Mouse (Mus musculus): ENCODE data around the gene Slc38a1.
A peak's percentile ranks its signal among the peaks of the same experiment; 100 is the strongest.
"Not testable (repeated sequence)": the region's sequence is repeated elsewhere in the genome, so short reads cannot be mapped to it uniquely, and the experiment has no call there.

The Slc38a1 gene

DNA sequence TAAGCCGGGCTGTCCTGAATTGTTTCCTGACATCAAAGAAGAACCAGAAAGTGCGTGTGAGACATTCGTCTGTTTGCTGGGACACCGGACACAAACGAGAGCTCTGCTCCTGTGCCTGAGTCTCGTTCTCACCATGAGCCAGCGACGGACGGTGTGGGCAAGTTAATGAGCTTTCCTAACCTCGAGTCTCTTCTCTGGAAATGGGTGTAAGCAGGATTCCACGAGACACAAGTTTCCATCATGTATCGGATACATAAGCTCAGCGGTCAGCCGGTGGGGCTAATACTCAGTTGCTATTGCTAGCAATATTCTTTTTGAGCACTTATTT, 15.5 kb upstream of the Slc38a1 start:
- no peak for DNase-seq (ENCODE audit: low spot score in 2 of 2)

- DNase-seq (ENCODE audit: low spot score in 2 of 2) = no peak
Measured at GRCm38 (mm10) chr15:96657576-96658274, 15.0 kb upstream of the Slc38a1 start.

GRCm38 (mm10) chr15:96655514-96655913, 12.8 kb upstream of the Slc38a1 start:
- DNase-seq (ENCODE audit: low spot score in 2 of 2) = no peak

DNA sequence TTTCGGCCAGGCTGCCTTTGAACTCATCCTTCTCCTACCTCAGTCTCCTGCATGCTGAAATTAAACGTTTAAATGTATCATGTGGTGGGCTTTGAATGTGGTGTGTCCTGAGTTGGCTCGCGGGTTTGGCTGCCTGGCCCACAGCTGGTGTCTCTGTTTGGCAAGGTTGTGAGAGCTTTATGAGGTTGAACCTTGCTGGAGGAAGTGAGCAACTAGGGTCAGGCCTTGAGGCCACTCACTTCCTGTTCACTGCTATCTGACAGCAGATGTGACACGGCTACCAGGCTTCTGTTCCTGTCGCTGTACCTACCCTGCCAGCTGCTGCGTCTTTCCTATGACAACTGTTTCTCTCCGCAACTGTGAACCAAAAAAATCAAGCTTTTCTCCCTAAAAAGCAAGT, 12.0 kb upstream of the Slc38a1 start:
- no peak for DNase-seq (ENCODE audit: low spot score in 2 of 2)

GRCm38 (mm10) chr15:96653011-96653410, 10.3 kb upstream of the Slc38a1 start:
- DNase-seq (ENCODE audit: low spot score in 2 of 2) = no peak

DNA sequence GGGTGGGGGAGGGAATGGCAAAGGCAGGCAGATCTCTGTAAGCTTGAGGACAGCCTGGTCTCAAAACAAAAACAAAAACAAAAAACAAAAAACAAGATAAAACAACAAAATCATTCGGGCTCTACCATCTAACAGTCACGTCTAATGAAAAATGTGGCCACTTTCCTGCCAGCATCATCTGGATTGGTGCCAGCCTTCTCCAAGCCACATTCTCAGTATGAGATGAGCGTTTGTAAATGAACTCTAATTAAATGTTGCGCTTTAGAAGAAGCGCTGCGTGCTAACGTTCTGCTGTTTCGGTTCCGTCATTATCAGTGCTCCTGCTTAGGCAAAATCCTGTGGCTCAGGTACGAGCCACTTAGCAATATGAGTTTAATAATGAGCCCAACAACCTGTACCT, 9.8 kb upstream of the Slc38a1 start:
- no peak for DNase-seq (ENCODE audit: low spot score in 2 of 2)

- DNase-seq (ENCODE audit: low spot score in 2 of 2) = no peak
Measured at GRCm38 (mm10) chr15:96647376-96647775, 4.7 kb upstream of the Slc38a1 start.

DNA sequence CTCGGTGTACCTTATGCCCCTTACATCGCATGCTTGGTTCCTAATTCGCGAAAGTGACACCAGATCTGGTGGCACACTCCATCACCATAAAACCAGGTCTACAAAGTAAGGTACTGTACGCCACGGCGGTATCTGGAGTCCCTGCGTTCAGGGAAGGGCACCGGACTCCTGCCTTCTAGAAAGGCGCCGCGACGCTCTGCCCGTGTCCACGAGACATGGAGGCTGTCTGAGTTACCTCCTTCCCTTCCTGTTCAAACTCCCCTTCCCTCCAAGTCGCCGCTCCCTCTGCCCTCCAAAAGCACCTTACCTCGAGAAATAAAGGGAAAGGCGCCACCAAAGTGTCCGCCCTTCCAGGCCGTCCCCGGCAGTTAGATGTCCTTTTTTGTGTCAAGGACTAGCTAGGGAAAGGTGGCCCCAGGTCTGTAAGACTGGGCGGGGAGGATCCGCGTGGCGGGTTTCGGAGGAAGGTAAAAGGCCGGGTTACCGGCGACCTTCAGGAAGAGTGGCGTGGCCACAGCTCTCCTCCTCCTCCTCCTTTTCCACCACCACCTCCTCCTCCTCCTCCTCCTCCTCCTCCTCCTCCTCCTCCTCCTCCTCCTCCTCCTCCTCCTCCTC, 785 bp downstream of the Slc38a1 start:
- no peak for DNase-seq (ENCODE audit: low spot score in 2 of 2)

GRCm38 (mm10) chr15:96641111-96641820, 1.4 kb downstream of the Slc38a1 start:
- DNase-seq (ENCODE audit: low spot score in 2 of 2) = peak in 1 of 2 experiments; percentile 38

DNA sequence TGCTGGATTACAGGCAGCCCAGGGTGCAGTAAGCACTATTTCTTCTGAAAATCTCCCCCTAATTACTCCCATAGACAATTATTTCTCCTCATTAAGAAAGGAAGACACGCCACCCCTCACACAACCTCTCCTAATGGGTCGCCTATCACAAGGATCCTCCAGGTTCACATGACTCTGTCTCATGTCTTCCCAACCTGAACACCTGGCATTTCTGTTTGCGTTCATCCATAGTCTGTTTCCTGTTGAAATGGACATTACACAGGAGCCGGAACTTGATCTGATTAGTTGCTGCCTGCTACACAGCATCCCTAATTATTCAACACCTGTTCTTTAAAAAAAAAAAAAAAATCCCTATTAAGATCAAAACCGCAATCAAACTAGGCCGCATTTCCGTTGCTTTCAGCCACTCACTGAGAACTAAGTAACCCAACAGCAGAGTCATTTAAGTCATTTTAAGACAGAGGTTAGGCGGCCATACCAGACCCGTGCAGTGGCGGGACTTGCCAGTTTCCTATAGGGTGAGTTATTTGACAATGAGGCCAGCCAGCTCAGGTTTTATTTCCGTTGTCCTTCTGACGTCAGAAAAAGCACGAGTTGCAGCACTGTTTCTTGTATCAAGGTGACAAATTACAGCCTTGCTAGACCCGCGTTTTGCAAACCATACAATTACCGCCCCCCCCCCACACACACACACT, 2.3 kb downstream of the Slc38a1 start:
- DNase-seq (ENCODE audit: low spot score in 2 of 2) = no peak

- DNase-seq (ENCODE audit: low spot score in 2 of 2) = no peak
Measured at GRCm38 (mm10) chr15:96639630-96640029, 3.1 kb downstream of the Slc38a1 start.

GRCm38 (mm10) chr15:96638656-96639055, 4.1 kb downstream of the Slc38a1 start:
- no peak for DNase-seq (ENCODE audit: low spot score in 2 of 2)

- no peak for DNase-seq (ENCODE audit: low spot score in 2 of 2)
Measured at GRCm38 (mm10) chr15:96638173-96638572, 4.5 kb downstream of the Slc38a1 start.

- DNase-seq (ENCODE audit: low spot score in 2 of 2) = no peak
Measured at GRCm38 (mm10) chr15:96634670-96635405, 7.9 kb downstream of the Slc38a1 start.

DNA sequence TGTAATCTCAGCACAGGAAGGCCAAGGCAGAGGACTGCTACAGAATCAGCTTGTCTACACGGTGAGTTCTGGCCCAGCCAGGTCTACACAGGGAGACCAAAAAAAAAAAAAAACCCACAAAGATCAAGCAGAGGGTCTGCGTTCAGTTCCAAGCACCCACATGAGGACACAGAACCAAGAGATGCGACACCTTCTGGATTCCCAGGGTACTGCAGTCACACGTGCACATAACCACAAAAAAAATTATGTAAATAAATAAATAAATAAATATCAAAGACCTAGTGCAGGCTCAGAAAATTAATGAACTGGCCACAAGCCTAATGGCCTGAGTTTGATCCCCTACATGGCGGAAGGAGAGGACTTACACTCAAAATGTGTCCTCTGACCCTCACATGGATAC, 10.5 kb downstream of the Slc38a1 start:
- no peak for DNase-seq (ENCODE audit: low spot score in 2 of 2)

GRCm38 (mm10) chr15:96631107-96631718, 11.5 kb downstream of the Slc38a1 start:
- no peak for DNase-seq (ENCODE audit: low spot score in 2 of 2)

DNA sequence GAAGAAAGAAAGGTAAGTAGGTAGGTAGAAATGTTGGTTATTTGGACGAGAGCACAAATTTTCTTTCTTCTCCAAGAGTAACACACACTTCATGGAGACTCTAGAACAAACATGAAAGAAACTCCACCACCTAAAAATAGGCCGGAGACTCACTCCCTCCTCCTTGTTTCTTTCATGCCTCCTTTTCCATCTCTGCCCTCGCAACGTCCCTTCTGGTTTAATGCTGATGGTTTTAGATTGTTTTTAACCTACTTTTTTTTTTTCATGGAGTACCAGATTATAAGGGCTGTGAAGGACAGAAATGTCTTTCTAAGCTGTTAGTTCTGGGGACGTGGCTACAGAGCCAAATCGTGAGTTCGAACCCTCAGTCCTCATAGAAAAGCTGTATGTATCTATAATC, 14.5 kb downstream of the Slc38a1 start:
- DNase-seq (ENCODE audit: low spot score in 2 of 2) = no peak

- no peak for DNase-seq (ENCODE audit: low spot score in 2 of 2)
Measured at GRCm38 (mm10) chr15:96626871-96627270, 15.8 kb downstream of the Slc38a1 start.

DNA sequence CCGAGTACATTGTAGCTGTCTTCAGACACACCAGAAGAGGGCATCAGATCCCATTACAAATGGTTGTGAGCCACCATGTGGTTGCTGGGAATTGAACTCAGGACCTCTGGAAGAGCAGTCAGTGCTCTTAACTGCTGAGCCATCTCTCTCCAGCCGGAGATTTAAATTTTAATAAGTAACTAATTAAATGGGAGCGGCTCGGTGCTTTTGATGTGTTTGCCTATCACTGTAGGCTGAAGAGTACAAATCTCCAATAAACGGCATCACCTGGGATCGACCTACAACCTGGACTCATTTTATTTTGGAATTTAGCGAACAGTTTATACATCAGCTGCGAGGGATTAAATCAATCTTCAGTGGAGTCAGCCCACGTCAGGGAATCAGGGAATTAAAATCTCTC, 17.7 kb downstream of the Slc38a1 start:
- DNase-seq (ENCODE audit: low spot score in 2 of 2) = not testable (repeated sequence)

DNA sequence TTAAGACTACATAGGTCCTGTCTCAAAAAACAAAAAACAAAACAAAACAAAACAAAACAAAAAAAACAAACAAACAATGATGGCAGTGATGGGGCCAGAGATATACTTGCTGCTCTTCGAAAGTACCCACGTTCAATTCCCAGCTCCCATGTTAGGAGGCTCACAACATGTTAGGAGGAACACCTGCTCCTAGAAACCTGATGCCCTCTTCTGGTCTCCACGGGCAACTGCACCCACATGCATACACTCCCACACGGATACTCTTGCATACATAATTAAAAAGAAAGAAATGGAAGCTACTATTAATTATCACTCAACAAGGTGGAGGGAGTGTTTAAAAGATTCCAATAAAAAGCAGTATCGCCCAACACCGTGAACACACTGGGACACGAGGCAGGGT, 20.3 kb downstream of the Slc38a1 start:
- no peak for DNase-seq (ENCODE audit: low spot score in 2 of 2)

DNA sequence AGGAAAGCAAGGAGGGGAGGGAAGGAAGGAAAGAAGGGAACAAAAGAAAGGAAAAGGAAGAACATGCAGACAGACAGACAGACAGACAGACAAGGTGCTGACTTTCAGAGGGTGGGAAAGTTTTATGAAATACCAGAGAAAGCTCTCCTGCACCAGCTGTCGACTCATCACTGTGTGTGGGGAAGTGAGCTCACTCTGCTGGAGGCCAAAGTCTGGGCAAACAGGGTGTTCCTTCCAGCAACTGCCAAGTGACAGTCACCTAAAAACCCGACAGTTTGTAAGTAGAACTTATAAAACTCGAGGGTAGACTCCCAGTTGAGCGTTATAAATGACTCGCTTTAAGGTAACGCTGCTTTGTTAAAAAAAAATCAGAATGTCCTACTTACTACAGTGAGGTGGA, 21.0 kb downstream of the Slc38a1 start:
- no peak for DNase-seq (ENCODE audit: low spot score in 2 of 2)

All from urinary bladder, postnatal 36 days (tissue).